Mouse (Mus musculus) kidney, adult 2 months (tissue): ENCODE data around the gene Eya3. TPM values are rescaled to one million over a fixed set of nuclear protein-coding genes. Genes with fewer than 3 reads are reported as not detected.
A peak's percentile ranks its signal among the peaks of the same experiment; 100 is the strongest.

Source experiments
- DNase-seq: peaks from one replicate; pipeline ENCODE4 v3.0.0; 2021
- H3K27ac ChIP-seq: fragments of 200-500 bp; 2 replicates; pipeline ENCODE4 v1.5.1; 2012; ENCODE audit warnings: low read depth, low read length, control low read depth, inconsistent platforms; ENCODE audit not compliant: insufficient read depth
- H3K27me3 ChIP-seq: fragments of 200-500 bp; replicated peaks from 2 replicates; pipeline ENCODE4 v1.6.1; 2012; ENCODE audit warnings: mild to moderate bottlenecking, moderate library complexity, low read length, inconsistent platforms; ENCODE audit not compliant: control insufficient read depth, insufficient read depth
- H3K36me3 ChIP-seq: fragments of 200-500 bp; 2 replicates; pipeline ENCODE4 v1.6.1; 2012; ENCODE audit warnings: mild to moderate bottlenecking, moderate library complexity, low read length, inconsistent platforms; ENCODE audit not compliant: control insufficient read depth, insufficient read depth
- H3K4me1 ChIP-seq: fragments of 200-500 bp; 2 replicates; pipeline ENCODE4 v1.6.1; 2011; ENCODE audit warnings: low read length; ENCODE audit not compliant: control insufficient read depth, insufficient read depth
- H3K4me3 ChIP-seq: fragments of 200-500 bp; 2 replicates; pipeline ENCODE4 v1.5.1; 2011; ENCODE audit warnings: mild to moderate bottlenecking, low read depth, low read length, control low read depth; ENCODE audit not compliant: insufficient read depth
- CTCF ChIP-seq: fragments of 200-500 bp; conservative IDR thresholded peaks from 2 replicates; pipeline ENCODE4 v1.5.1; 2011; ENCODE audit warnings: low read depth, mild to moderate bottlenecking, control low read depth, low read length, moderate library complexity, mixed read lengths; ENCODE audit not compliant: insufficient read depth, insufficient read length
- POLR2A ChIP-seq: fragments of 200-500 bp; IDR thresholded peaks from one replicate; pipeline ENCODE4 v1.6.1; 2011; ENCODE audit warnings: low read depth, low read length, control low read depth
- WGBS: fragments of 180-500 bp; shearing (Covaris S2); methylation state at CpG from one replicate; pipeline ENCODE4 v1.1.7; 2018; 5-methylcytosine and 5-hydroxymethylcytosine counted together
- polyA plus RNA-seq: library from polyadenylated mRNA; depleted of rRNA; stranded (reverse); fragments of >200 nt; gene quantifications from 2 replicates; pipeline ENCODE4 v1.2.3, GENCODE M21; 2012

Eya3 gene
- polyA plus RNA-seq, 1 experiment, result 21.6 TPM

DNA sequence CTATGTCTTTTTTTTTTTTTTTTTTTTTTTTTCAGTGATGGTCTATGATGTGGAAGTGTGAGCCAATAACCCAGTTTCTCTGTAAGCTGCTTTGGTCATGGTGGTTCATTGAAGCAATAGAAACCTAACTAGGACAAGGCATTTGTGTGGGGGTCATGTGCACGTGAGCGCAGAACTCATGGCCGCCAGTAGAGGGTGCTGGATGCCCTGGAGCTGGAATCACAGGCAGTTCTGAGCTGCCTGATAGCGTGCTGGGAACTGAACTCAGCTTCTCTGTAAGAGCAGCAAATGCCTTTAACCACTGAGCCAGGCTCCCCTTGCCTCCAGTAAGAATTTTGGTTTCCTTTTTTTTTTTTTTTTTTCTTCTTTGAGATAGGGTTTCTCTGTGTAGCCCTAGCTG lies 18.7 kb upstream of the Eya3 start:
- Histone ChIP-seq H3K27ac (no peak overlapping the region), H3K36me3 (no peaks in the 10 kb centered on the region), H3K4me1 (no peaks in the 10 kb centered on the region), H3K4me3 (no peak overlapping the region), H3K27me3 (no peaks in the 10 kb centered on the region)
- no peak for DNase-seq
- 94% methylated on average over 4 of the region's 4 CpGs for WGBS
- peak; percentile 20; the same call in 1 of the 2 replicates for TF ChIP-seq CTCF
- TF ChIP-seq POLR2A, result no peak

DNA sequence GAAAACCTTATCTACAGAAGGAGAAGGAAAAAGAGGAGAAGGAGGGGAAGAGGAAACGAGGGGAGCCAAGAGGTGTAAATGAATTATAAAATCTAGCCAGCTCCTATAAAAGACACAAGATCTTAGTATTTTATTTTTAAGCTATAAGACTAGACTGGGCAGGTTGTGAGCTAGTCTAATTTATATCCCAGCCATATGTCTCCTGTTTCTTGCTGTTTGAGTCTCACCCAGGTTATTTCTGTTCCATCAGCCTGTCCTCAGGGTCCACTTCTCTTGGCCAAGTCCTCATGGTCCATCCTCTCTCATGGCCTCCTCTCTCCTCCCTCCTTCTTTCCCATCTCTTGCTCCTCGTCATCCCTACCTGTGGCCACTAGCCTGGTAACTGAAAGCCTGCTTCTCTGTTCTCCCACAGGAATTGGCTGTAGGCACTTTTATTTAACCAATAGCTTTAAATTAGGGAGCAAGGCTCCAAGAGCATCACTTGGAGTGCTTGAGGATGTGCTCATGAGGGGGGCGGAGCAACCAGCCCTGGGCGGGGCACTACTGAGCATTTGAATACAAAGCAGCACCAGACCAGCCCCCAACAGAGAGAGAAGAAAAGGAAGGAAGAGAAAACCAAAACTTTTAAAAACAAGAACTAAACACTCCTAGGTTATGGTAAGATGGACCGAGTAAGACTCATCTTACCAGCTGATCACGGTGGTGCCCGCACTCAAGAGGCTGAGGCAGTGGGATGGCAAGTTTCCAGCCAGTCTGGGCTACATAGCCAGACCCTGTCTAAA lies 17.3 kb upstream of the Eya3 start:
- Histone ChIP-seq H3K4me3 (no peak overlapping the region), H3K4me1 (no peaks in the 10 kb centered on the region), H3K27ac (no peak overlapping the region), H3K36me3 (no peaks in the 10 kb centered on the region), H3K27me3 (no peaks in the 10 kb centered on the region)
- 81% methylated on average over 7 of the region's 7 CpGs for WGBS
- no peak for TF ChIP-seq CTCF
- no peak for TF ChIP-seq POLR2A
- no peak for DNase-seq

DNA sequence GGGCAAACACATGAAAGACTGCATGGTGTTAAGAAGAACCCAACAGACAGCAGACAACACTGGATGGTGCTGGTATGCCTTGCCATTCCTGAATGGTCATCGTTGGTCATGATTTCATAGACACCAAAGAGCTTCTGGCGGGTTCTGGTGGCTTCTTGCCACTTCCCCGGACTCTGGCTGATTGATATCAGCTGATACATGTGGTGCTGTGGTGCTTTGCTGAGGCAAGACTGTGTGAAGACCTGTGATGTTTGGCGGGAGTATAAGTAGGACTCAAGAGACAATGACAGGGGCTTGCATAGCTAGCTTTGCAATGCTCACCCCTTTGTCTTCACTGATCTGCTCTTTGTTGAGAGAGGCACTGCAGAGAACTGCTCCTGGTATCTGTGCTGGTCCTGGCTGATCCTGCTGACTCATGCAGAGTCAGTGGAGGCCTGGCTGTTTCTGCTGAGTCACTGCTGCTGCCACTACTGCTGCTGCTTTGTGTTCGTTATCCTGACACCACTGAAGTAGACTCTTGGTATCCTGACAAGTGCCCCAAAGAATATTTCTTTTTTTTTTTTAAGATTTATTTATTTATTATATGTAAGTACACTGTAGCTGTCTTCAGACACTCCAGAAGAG lies 14.6 kb upstream of the Eya3 start:
- Histone ChIP-seq H3K4me1 (no peaks in the 10 kb centered on the region), H3K36me3 (no peaks in the 10 kb centered on the region), H3K27ac (no peak overlapping the region), H3K4me3 (no peak overlapping the region), H3K27me3 (no peaks in the 10 kb centered on the region)
- no peak for DNase-seq
- TF ChIP-seq POLR2A (no peak), CTCF (no peak)
- WGBS, result 81% methylated on average over 5 of the region's 5 CpGs

DNA sequence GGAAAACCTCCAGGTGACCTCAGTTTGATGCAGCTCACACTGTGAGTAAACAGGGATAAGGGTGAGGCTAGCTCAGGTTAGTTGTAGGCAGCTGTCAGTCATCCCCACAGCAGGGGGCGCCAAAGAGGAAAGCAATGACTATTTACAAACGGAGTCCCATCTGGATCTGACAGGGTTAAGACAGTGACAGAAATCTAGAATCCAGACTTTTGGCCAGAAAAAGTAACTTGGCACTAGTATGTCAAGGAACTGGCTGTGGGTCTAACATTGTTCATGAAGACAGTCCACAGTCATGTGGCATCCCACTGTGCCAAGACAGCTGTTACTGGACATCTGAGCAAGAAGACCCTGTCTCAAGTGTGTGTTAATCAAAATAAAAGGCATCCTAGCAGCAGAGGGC lies 10.0 kb upstream of the Eya3 start:
- H3K4me3 ChIP-seq, result no peak overlapping the region
- WGBS, result 16% methylated on average over 2 of the region's 2 CpGs
- peak; percentile 26 for DNase-seq

DNA sequence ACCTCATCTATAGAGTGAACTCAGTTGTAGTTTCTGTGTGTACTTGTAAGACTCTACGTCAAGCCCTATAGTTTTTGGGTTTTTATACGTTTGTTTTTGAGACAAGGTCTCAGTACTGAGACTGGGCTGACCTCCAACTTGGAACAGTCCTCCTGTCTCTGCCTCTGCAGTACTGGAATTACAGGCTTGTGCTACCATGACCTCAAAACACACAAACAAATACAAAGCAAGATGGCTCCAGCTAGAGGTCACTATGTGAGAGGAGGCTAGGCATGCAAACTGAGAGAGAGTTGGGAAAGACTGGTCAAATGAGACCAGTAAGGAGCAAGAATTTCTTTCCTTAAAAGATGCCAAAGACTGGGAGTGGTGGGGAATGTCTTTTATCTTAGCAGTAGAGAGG lies 2.8 kb upstream of the Eya3 start:
- Histone ChIP-seq H3K27me3 (no peaks in the 10 kb centered on the region), H3K36me3 (no peaks in the 10 kb centered on the region), H3K27ac (no peak overlapping the region), H3K4me3 (no peak overlapping the region), H3K4me1 (no peaks in the 10 kb centered on the region)
- 87% methylated on average over 2 of the region's 2 CpGs for WGBS
- no peak for DNase-seq
- TF ChIP-seq CTCF (no peak), POLR2A (no peak)

More for the DNA sequence above, 10.0 kb upstream of the Eya3 start:
- Histone ChIP-seq H3K36me3 (no peaks in the 10 kb centered on the region), H3K27me3 (no peaks in the 10 kb centered on the region), H3K27ac (no peak overlapping the region), H3K4me1 (no peaks in the 10 kb centered on the region)
- TF ChIP-seq POLR2A (no peak), CTCF (peak; percentile 66)

DNA sequence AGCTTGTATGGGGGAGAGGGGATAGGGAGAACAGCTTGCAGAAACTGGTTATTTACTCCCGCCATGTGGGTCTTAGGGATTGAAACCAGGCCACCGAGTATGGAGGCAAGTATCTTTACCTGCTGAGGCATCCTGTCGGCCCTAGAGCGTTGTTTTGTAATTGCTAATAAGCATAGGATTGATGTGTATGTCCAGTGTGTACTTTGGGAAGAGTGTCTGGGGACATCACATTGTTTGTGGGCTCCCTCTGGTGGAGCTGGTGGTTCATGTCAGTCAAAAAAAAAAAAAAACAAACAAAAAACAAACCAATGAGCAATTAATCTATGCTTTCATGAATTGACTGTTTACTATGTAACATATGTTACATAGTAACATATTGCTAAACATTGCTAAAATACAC lies 2.2 kb upstream of the Eya3 start:
- Histone ChIP-seq H3K4me1 (no peaks in the 10 kb centered on the region), H3K27ac (no peak overlapping the region), H3K27me3 (no peaks in the 10 kb centered on the region), H3K4me3 (no peak overlapping the region), H3K36me3 (no peaks in the 10 kb centered on the region)
- 41% methylated on average over 4 of the region's 4 CpGs for WGBS
- TF ChIP-seq POLR2A, result no peak
- peak; percentile 57 for TF ChIP-seq CTCF
- peak; percentile 32 for DNase-seq

DNA sequence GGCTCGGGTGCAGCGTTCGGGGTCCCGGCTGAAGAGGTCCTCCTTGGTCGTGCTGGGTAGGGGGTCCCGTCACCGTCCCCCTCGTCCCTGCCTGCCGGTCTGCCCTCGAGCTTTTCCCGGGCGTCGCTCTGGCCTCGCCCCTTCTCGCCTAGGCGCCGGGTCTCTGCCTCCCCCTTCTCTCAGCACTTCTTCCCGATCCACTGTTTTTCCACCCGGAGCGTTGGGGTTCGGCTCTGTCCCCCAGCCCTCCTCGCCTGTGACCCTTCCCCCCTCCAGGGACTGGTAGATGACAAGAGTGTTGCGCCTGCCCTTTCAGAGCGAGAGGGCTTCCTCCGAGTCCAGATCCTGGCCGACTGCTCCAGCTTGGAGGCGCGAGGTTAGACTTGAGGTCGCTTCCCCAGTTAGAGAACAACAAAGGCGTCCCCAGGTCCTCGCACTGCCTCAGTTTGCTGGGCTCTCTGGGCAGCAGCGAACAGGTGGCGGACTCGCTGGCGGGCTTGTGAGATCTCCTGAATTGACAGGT lies 465 bp downstream of the Eya3 start:
- Histone ChIP-seq H3K36me3 (no peaks in the 10 kb centered on the region; the same call in 1 of the 2 replicates), H3K27me3 (no peaks in the 10 kb centered on the region), H3K4me3 (peak overlapping the region; percentile 76), H3K4me1 (no peaks in the 10 kb centered on the region), H3K27ac (peak overlapping the region; percentile 46)
- no peak for TF ChIP-seq POLR2A
- no peak for TF ChIP-seq CTCF
- DNase-seq, result peak; percentile 32
- WGBS, result 2% methylated on average over 35 of the region's 35 CpGs
